Mouse (Mus musculus) liver, embryonic 16.5 days (tissue): ENCODE data around the gene Abcd3. TPM values are rescaled to one million over a fixed set of nuclear protein-coding genes. Genes with fewer than 3 reads are reported as not detected.
A peak's percentile ranks its signal among the peaks of the same experiment; 100 is the strongest.

Experiments
- ATAC-seq: fragments of 200-750 bp; cut with Nextera tagmentation; 2 replicates; pipeline ENCODE4 v1.8.0; 2017; ENCODE audit warnings: low read depth, mild to moderate bottlenecking, moderate number of reproducible peaks, moderate library complexity
- H3K27ac ChIP-seq: fragments of 300-500 bp; sonication (generic); 2 replicates; pipeline ENCODE4 v1.5.1; 2014; ENCODE audit warnings: mild to moderate bottlenecking, low read length
- H3K27me3 ChIP-seq: fragments of 300-500 bp; sonication (generic); 2 replicates; pipeline ENCODE4 v1.6.1; 2014; ENCODE audit warnings: low read depth, low read length, mixed read lengths; ENCODE audit not compliant: control insufficient read depth, insufficient read depth
- H3K36me3 ChIP-seq: fragments of 300-500 bp; sonication (generic); 2 replicates; pipeline ENCODE4 v1.6.1; 2014; ENCODE audit warnings: mild to moderate bottlenecking; ENCODE audit not compliant: control insufficient read depth, insufficient read depth
- H3K4me1 ChIP-seq: fragments of 300-500 bp; sonication (generic); 2 replicates; pipeline ENCODE4 v1.6.1; 2014; ENCODE audit warnings: low read depth, low read length, mixed read lengths; ENCODE audit not compliant: control insufficient read depth
- H3K4me2 ChIP-seq: fragments of 300-500 bp; sonication (generic); 2 replicates; pipeline ENCODE4 v1.6.1; 2014; ENCODE audit warnings: low read depth, low read length, mixed read lengths
- H3K4me3 ChIP-seq: fragments of 300-500 bp; sonication (generic); 2 replicates; pipeline ENCODE4 v1.5.1; 2014; ENCODE audit warnings: low read depth, mild to moderate bottlenecking, low read length
- H3K9ac ChIP-seq: fragments of 300-500 bp; sonication (generic); 2 replicates; pipeline ENCODE4 v1.6.1; 2014; ENCODE audit warnings: low read depth, low read length
- H3K9me3 ChIP-seq: fragments of 300-500 bp; sonication (generic); replicated peaks from 2 replicates; pipeline ENCODE4 v1.6.1; 2016; ENCODE audit warnings: low read length; ENCODE audit not compliant: control insufficient read depth
- WGBS: fragments of 180-500 bp; shearing (Covaris S2); extraction: QIAGEN DNeasy Blood & Tissue Kit; methylation state at CpG from one replicate; pipeline ENCODE4 v1.1.7; 2014; ENCODE audit not compliant: insufficient replicate concordance; 5-methylcytosine and 5-hydroxymethylcytosine counted together
- polyA plus RNA-seq: library from polyadenylated mRNA; unstranded; fragments of >200 nt; fragmentation: Nextera tagmentation; extraction: Ambion mirVana; gene quantifications from 2 replicates; pipeline ENCODE4 v1.2.1, GENCODE M21; 2015

Gene Abcd3
- polyA plus RNA-seq, 1 experiment from 2014 or later, result 28.4 TPM

- 59% methylated on average over 9 of the region's 9 CpGs for WGBS
- Histone ChIP-seq H3K36me3 (no peaks in the 10 kb centered on the region), H3K4me1 (peaks cover 5% of the 10 kb centered on the region), H3K4me2 (no peak overlapping the region), H3K9ac (no peak overlapping the region), H3K9me3 (no peaks in the 10 kb centered on the region), H3K4me3 (no peak overlapping the region), H3K27me3 (no peaks in the 10 kb centered on the region), H3K27ac (no peak overlapping the region)
- ATAC-seq, result peak; percentile 55
These were observed 76.3 kb downstream of the Abcd3 start for GRCm38 (mm10) chr3:121738742-121739342.

GRCm38 (mm10) chr3:121737901-121738300, 77.2 kb downstream of the Abcd3 start:
- no peaks in the 10 kb centered on the region for H3K36me3 ChIP-seq
- no peaks in the 10 kb centered on the region for H3K9me3 ChIP-seq
- WGBS, result 41% methylated on average over 2 of the region's 2 CpGs
- no peak overlapping the region for H3K4me2 ChIP-seq
- H3K27ac ChIP-seq, result no peak overlapping the region
- H3K27me3 ChIP-seq, result no peaks in the 10 kb centered on the region
- no peak overlapping the region for H3K9ac ChIP-seq
- H3K4me3 ChIP-seq, result no peak overlapping the region
- no peak for ATAC-seq
- peaks cover 5% of the 10 kb centered on the region for H3K4me1 ChIP-seq

- Histone ChIP-seq H3K4me3 (no peak overlapping the region), H3K9ac (no peak overlapping the region), H3K4me1 (peaks cover 5% of the 10 kb centered on the region), H3K9me3 (no peaks in the 10 kb centered on the region), H3K4me2 (no peak overlapping the region), H3K36me3 (no peaks in the 10 kb centered on the region), H3K27me3 (no peaks in the 10 kb centered on the region), H3K27ac (no peak overlapping the region)
- WGBS, result 42% methylated on average over 1 of the region's 1 CpGs
- ATAC-seq, result no peak
These were observed 77.6 kb downstream of the Abcd3 start for GRCm38 (mm10) chr3:121737453-121737852.

- WGBS, result 36% methylated on average over 18 of the region's 18 CpGs
- H3K27me3 ChIP-seq, result no peaks in the 10 kb centered on the region
- ATAC-seq, result 0 out of 2 replicates have a peak, but pooled peaks have one; percentile 16
- H3K9me3 ChIP-seq, result no peaks in the 10 kb centered on the region
- no peak overlapping the region for H3K4me3 ChIP-seq
- no peak overlapping the region for H3K27ac ChIP-seq
- no peak overlapping the region for H3K4me2 ChIP-seq
- H3K4me1 ChIP-seq, result peaks cover 5% of the 10 kb centered on the region
- no peaks in the 10 kb centered on the region for H3K36me3 ChIP-seq
- H3K9ac ChIP-seq, result no peak overlapping the region
These were observed 78.9 kb downstream of the Abcd3 start for GRCm38 (mm10) chr3:121736025-121736744.

GRCm38 (mm10) chr3:121735542-121735941, 79.6 kb downstream of the Abcd3 start:
- Histone ChIP-seq H3K4me2 (no peak overlapping the region), H3K27me3 (no peaks in the 10 kb centered on the region), H3K36me3 (no peaks in the 10 kb centered on the region), H3K9ac (no peak overlapping the region), H3K4me3 (no peak overlapping the region), H3K27ac (no peak overlapping the region), H3K4me1 (peaks cover 5% of the 10 kb centered on the region), H3K9me3 (no peaks in the 10 kb centered on the region)
- no peak for ATAC-seq
- 70% methylated on average over 7 of the region's 7 CpGs for WGBS

GRCm38 (mm10) chr3:121729678-121730077, 85.4 kb downstream of the Abcd3 start:
- WGBS, result 36% methylated on average over 4 of the region's 4 CpGs
- Histone ChIP-seq H3K27me3 (peaks cover 1% of the 10 kb centered on the region; the same call in 1 of the 2 replicates), H3K4me3 (no peak overlapping the region), H3K9me3 (no peaks in the 10 kb centered on the region), H3K4me2 (no peak overlapping the region), H3K4me1 (no peaks in the 10 kb centered on the region), H3K36me3 (no peaks in the 10 kb centered on the region), H3K9ac (no peak overlapping the region), H3K27ac (no peak overlapping the region)
- no peak for ATAC-seq

GRCm38 (mm10) chr3:121725651-121726050, 89.5 kb downstream of the Abcd3 start:
- H3K27me3 ChIP-seq, result peaks cover 27% of the 10 kb centered on the region
- no peak overlapping the region for H3K4me3 ChIP-seq
- H3K9me3 ChIP-seq, result no peaks in the 10 kb centered on the region
- no peaks in the 10 kb centered on the region for H3K36me3 ChIP-seq
- WGBS, result 82% methylated on average over 10 of the region's 10 CpGs
- ATAC-seq, result no peak
- no peak overlapping the region for H3K9ac ChIP-seq
- H3K27ac ChIP-seq, result no peak overlapping the region
- no peaks in the 10 kb centered on the region; the same call in 1 of the 2 replicates for H3K4me1 ChIP-seq
- no peak overlapping the region for H3K4me2 ChIP-seq

- ATAC-seq, result no peak
- Histone ChIP-seq H3K4me2 (no peak overlapping the region), H3K4me1 (no peaks in the 10 kb centered on the region; the same call in 1 of the 2 replicates), H3K27ac (no peak overlapping the region), H3K9ac (no peak overlapping the region), H3K9me3 (no peaks in the 10 kb centered on the region), H3K4me3 (no peak overlapping the region), H3K27me3 (peaks cover 27% of the 10 kb centered on the region), H3K36me3 (no peaks in the 10 kb centered on the region)
- 50% methylated on average over 12 of the region's 12 CpGs for WGBS
These were observed 90.5 kb downstream of the Abcd3 start for GRCm38 (mm10) chr3:121724553-121724952.

GRCm38 (mm10) chr3:121723968-121724524, 91.1 kb downstream of the Abcd3 start:
- Histone ChIP-seq H3K36me3 (no peaks in the 10 kb centered on the region), H3K4me1 (no peaks in the 10 kb centered on the region; the same call in 1 of the 2 replicates), H3K4me2 (peak overlapping the region; percentile 71), H3K4me3 (peak overlapping the region; percentile 58), H3K27me3 (peaks cover 27% of the 10 kb centered on the region), H3K9ac (no peak overlapping the region), H3K27ac (no peak overlapping the region), H3K9me3 (no peaks in the 10 kb centered on the region)
- 15% methylated on average over 20 of the region's 20 CpGs for WGBS
- ATAC-seq, result no peak
